Mouse (Mus musculus) CD4-positive, CD25-positive, alpha-beta regulatory T cell, adult 2 months (primary cell): ENCODE measurements around the gene Scd1.
"Not testable (repeated sequence)": the region's sequence is repeated elsewhere in the genome, so short reads cannot be mapped to it uniquely, and the experiment has no call there.

Experiments
- DNase-seq: peaks from one replicate; pipeline ENCODE4 v3.0.0-alpha.2; 2012; ENCODE audit warnings: low read depth, low spot score

The Scd1 gene

DNA sequence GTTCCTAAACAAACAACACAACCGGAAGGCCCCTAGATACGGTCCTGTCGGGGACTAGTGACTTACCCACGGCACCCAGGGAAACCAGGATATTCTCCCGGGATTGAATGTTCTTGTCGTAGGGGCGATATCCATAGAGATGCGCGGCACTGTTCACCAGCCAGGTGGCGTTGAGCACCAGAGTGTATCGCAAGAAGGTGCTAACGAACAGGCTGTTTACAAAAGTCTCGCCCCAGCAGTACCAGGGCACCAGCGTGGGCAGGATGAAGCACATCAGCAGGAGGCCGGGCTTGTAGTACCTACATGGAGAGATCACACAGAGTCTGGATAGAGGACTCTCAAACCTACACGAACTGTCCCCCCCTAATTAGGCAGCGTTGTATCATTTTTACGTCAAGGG is 7.6 kb downstream of the Scd1 start:
- no peak for DNase-seq

DNA sequence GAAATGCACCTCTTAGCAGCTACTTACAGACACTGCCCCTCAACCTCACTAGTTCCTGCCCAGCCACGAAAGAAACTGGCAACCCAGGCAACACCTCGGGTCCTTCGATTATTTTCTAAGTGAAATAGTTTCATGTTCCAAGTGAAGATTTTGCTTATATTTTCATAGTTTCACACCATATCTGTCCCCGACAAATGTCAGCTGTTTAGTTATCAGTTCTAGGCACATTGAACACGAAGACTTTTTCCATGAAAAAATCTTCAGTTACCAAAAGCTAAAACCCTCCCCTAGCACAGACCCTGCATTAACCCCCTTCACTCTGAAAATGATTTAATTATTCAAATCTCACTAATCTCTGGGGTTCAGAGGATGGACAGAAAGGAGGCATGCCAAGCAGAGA is 10.9 kb downstream of the Scd1 start:
- no peak for DNase-seq

DNA sequence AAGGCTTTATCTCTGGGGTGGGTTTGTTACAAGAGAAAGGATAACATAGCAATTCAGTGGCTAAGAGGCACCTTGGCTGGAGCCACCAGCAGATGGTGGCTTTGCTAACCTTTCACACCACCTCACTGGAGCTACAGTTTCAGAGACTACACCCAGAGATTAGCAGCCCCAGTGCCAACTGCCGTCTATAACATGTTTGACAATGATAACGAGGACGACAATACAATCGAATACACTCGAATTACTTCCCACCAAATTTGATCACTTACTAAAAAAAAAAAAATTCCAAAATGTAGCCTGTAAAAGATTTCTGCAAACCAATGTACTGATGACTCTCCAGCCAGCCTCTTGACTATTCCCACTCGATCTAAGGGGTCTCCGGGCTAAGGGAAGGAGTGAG is 12.7 kb downstream of the Scd1 start:
- no peak for DNase-seq

DNA sequence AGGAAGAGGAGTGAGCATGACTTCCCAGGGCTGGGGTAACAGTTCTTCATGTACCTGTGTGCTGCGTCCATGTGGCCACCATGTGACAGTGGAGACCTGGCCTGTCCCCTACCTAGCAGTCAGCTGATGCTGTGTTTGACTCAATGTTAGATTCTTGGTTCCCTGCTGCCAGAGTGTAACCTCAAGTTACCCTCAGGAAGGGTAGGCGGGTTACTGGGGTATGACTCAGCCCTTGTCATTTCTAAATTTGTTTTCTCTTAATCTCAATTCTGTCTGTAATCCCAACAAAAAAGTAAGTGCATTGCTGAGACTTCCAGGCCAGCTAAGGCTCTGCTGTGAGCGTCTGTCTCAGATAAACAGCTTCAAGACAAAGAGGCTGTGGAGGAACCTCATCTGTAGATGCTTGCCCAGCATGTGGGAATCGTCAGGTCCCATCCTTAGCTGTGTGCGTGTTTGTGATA is 13.7 kb downstream of the Scd1 start:
- no peak for DNase-seq

DNA sequence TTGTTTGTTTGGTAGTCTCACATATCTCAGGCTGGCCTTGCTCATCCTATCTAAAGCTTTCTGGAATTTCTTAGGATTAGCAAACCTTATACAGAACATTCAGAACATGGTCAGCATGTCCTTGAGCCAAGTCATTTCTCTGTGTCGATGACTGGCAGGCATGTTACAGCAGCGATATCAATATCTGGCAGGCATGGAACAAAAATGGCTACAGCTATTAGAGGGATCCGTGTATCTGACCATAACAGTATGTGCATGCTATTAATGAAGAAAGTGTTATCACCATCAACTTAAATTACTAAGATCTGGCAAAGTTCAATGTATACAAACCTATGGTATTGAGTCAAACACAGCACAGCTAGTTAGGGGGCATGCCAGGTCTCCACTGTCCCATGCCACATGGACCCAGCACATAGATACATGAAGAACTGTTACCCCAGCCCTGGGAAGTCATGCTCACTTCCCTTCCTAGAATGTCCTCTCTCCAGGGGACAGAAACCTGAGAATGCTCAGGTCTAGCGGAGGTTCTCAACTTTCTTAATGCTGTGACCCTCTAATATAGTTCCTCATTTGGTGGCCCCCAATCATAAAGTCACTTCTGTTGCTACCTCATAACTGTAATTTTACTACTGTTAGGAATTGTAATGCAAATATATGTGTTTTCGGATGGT is 15.2 kb downstream of the Scd1 start:
- DNase-seq: no peak

DNA sequence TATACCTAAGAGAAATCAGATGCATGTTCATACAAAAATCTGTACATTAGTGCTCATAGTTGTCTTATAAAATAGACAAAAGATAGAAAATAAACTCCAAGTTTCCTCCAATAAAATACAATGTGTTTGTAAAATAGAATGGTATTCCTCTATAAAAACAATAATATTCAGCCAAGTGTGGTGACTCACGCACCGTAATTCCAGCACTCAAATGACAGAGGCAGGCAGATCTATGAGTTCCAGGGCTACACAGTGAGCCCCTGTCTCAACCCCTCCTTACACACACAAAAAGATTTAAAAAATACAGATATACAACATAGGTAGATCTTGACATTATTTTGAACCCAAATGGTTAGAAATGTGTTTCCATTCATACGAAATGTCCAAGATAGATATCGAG is 15.8 kb downstream of the Scd1 start:
- no peak for DNase-seq

DNA sequence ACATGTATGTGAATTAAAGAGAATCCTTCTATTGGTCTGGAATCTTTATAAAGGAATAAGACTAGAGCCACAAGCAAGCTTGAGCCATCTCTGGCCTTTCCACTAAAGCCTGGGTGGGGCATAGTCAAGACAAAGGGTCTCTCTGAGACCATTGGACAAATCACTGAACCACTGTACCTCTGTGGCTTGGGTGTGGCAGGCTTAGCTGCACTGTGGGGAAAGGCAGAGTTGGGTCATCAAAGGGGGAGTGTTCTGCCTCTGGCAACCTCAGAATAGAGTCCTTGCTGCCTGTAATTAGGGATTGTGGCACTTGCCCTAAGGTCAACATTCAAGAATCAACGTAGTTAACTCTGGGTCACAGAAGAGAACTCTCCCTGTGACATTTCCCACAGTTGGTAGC is 18.2 kb downstream of the Scd1 start:
- no peak for DNase-seq

DNA sequence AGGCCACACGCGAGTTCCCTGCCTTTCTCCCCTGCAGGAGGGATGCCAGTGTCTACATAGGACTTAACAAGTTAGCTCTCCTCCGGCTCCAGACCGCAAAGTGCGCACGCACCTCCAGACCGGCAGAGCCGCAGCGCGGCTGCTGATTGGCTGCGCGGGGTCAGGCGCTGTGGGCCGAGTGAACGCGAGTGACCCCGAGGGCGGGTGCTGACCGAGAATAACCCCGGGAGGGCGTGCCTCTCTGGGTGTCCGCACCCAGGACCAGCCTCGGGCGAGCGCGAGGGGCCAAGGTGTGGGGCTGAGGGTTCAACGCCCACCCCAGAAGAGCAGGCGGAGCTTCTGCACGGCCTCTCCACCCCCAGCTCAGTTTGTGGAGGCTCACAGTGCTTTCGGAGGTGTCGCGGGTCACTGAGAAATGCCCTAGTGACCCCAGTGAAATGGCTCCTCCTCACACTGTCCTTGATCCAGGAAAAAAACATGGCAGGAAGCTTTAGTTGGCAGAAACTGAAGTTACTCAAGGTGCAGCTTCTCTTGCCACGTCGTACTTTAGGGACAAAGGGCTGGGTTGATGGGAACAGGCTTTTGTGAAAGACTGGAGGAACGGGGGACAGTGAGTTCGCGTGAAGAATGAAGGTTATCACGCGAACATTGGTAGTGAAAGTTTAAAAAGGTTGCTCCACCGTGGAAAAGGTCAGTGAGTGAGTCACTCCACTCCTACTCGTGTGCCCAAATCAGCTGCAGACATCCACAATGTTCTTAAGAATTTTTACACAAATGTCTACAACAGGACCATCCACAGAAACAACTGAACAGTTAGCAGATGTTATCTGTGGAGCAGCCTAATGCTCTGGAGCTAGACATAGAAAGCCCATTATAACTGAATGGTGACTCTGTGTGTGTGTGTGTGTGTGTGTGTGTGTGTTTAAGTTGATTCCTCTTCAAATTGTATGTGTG is 18.9 kb downstream of the Scd1 start:
- peak; percentile 94 for DNase-seq

DNA sequence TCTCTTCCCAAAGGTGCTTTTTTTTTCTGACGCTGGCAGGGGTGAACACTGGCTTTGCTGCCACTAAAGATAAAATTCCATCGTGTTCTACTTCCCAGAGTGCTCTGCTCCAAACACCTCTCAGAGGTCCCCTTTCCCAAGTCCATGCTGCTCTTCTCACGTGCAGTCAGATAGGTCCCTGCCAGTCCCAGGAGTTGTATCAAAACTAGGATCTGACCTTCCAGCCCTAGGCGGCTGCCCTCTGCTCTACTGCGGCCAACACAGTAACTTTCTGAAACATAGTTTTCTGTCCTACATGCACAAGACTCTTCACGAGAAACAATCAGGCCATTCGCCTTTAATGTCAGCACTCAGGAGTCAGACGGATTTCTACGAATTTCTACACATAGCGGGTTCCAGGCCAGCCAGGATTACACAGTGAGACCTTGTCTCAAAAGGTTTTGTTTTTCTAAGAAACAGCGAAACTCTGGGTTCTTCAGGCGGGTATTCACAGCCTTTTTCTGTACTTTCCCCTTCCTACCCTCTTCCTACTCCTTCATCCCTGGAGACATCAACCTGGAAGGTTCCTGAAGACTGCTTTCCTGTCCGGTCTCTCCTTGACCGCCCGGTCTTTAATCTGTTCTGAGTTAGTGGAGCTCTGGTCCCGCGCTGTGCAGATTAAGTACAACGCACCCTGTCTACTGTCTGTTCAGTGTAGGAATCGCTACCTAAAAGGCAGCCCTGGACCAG is 19.8 kb downstream of the Scd1 start:
- DNase-seq: peak; percentile 31

DNA sequence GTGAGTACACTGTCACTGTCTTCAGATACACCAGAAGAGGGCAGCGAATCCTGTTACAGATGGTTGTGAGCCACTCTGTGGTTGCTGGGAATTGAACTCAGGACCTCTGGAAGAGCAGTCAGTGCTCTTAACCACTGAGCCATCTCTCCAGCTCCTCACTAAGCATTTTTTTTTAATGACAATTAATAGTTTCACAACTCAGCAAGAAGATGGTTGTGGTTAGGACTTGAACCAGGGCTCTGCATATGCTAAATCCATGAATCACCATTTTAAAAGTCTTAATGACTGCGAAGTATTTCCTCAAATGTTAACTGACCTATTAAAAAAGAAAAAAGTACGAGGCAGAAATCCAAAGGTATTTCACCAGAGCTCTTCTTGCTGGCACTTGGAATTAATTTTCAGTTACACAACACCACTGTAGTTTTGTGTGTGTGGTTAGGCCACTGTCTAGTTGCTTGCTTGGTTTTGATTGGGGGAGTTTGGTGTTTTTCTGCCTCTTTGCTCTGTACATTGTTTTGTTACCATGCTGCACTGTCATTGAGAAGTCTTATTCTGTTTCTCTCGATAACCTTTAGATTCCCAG is 20.5 kb downstream of the Scd1 start:
- no peak for DNase-seq

DNA sequence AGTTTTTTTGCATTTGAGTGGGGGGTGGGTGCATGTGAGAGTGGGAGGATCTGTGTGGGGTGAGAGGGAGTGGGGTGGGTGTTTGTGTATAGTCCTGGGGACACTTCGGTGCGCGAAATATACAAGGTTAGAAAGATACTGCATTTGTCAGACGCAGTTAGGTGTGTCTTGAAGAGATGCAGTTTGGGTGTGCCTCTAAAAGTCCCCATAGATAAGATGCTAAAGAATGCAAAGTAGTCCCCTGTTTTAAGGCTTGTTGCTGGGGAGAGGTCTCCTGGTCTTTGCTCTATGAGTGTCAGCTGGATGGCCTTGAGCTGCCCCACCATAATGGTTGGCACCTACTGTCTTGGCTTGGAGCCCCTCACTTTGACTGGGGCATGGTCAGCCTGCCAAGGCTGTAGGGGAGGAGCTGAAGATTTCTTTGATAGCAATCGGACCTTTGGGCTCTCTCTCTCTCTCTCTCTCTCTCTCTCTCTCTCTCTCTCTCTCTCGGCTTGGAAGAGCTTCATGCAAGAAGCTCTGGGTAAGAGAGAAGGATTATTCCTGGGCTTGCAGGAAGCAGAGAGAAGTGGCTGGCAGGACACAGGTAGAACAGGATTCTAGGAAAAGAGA is 21.7 kb downstream of the Scd1 start:
- DNase-seq: no peak

DNA sequence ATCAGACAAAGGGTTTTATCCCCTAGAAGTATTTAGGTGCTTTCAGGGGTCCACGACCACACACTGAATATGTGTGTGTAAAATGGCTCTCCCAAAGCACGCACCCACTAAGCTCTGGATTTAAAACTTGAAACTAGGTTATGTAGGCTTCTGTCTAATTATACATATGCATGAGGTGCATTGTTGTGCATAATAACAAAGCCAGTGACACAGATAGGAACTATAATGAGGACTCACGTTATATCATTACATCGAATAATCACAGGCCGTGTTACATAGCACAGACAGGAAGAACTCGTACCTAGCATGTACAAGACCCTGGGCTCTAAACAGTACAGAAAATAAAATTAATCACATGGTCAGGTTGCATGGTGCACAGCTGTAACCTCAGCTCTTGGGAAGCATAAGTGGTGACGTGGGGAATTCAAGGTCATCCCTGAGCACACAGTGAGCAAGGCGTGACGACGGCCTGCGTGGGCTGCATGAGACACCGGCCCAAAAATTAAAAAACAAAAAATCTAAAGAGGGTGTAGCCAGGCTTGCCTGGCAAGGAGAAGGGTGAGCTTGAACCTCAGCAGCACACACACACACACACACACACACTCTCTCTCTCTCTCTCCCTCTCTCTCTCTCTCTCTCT is 24.9 kb downstream of the Scd1 start:
- DNase-seq: no peak

DNA sequence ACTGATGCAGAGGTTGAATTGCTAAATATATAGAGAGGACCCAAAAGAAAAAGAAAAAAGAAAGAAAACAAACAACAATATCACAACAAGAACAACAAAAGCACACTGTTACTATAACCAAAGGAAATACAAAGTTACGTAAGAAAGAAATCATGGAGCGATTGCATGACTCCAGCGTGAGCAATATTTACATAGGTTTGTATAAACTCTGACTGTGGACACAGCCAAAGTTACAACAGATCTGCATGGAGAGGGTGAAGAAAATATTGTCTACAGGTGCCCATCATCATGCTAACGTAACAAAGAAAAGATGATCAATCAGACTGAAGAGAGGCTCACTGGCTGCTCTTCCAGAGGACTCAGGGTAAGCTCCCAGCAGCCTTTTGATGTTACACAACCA is 27.6 kb downstream of the Scd1 start:
- DNase-seq: no peak

DNA sequence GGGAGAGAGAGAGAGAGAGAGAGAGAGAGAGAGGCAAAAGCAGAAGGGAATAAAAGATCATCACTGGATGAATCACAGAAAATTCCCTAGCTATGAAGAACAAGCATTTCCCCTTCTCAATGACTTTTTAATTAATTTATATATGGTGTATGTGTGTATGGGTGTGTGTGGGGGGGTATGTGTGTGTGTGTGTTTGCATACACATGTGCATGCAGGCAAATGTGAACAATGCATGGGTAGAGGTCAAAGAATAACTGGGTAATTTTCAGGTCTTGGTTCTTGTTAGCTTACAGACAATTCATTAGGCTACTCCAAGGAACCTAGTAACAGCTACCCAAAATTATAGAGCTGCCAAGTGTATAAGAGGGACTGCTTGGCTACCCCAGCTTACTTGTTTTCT is 28.6 kb downstream of the Scd1 start:
- no peak for DNase-seq

DNA sequence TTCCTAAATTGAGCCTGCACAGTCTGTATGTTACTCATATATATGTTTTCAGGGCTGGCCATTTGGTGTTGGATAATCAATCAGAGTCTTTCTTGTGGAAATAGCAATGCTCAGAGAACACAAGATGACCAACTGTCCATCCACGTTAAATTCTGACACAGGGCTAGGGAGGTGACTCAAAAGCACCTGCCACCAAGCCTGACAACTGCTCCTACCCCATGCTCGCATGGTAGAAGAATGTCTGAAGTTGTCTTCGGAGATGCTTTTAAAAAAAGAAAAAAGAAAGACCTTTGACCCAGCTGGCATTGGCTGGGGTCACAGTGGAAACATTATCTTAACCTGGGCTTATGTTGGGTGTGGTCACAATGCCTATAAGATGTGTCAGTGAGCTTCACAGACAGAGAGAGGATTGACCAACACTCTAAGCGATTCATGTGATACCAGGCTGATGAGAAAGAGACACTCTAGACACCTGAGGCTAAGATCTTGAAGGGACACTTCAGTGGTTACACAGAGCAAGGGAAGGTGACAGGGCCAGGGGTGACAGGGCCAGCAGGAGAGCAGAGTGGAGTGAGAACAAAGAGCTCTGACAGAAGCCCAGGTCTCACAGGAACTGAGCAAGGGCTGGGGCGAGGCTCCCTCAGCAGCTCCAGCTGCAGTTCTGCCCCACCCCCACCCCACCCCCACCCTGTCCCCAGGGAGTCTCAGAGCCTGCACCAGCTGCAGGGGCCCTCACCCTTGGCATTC is 29.9 kb downstream of the Scd1 start:
- DNase-seq: no peak

DNA sequence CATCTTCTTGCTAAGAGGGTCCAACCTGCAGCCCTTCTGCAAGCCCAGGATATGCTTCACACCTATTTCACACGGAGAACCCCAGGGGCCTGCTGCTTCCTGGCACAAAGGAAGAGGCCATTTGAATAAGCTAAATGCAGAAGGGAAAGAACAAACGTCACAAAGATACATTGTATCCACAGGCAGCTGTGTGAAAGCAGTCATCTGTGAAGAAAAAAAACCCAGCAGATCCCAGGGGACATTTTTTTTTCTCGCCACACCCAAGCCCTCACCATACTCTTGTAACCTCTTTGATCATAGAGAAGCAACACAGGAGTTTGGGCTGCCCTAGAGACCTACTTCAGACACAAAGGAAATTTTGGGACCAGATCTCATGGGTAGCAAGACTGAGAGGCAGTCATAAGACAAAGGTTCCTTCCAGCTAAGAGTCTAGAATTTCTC is 31.1 kb downstream of the Scd1 start:
- no peak for DNase-seq

DNA sequence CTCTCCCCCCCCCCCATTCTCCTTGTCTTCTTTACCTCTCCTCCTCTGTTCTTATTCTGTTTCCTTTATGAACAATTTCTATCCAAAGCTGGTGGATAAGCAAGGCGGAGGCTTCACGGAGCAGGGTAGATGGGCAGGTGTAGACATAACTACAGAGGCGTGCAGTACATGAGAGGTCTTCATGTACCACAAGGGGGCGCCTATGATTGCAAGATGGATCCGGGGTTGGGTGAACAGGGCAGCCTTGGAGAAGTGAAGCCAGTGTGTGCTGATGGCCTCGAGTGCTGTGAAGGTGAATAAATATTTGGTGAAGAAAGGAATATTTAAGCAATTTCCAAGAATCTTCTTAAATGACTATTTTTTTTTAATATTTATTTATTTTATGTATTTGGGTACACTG is 34.7 kb downstream of the Scd1 start:
- DNase-seq: peak; percentile 91

DNA sequence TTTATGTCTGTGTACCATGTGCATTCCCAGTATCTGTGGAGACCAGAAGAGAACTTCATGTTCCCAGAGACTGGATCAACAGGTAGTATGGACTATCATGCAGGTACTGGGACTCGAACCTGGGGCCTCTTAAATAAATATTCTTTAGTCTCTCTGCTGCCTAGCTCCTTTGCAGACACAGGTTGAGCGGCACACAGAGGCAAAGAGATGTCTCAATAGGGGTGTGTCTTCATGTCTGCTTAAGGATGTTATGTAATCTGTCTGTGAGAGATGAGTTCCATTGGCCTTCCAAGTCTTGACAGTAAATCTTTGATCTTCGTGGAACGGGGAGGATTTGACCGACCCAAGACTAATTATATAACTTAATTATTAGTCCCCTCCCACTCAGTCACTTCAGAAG is 37.4 kb downstream of the Scd1 start:
- no peak for DNase-seq

DNA sequence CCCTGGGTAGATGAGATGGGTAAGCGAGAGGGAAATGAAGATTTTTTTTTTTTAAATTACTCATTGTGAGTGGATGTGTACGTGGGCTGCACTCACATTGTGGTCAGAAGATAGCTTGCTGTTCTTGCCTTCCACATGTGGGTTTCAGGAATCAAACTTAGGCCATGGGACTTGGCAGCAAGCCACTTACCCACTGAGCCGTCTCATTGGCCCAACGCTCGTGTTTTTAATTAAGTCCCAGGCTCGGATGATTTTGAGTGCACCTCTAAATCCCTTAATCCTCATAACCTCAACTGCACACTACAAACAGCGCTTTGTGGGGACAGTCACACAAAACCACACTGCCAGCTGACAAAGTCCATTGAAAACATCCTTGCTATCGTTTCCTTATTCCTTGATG is 38.3 kb downstream of the Scd1 start:
- no peak for DNase-seq

DNA sequence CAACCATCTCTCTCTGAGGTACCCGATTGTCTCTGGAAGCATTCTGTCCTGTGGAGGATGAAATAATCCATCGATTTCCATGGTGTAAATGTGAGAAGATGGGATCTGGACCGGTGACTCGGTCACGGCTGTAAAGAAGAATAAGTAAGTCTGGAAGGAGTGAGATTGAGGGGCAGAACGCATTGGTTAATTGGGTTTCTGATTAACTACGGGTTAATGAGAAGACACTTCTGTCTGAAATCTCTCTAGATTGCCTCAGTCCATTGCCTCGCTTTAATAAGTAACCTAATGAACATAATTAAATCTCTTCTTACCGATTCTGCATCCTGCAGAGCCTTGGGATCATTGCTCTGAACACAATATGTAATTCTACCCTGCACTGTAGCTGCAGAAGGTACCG is 40.6 kb downstream of the Scd1 start:
- DNase-seq: not testable (repeated sequence)
